Mouse (Mus musculus): ENCODE measurements around the gene Fbn1. TPM values are rescaled to one million over a fixed set of nuclear protein-coding genes. Genes with fewer than 3 reads are reported as not detected.

The Fbn1 gene
- polyA plus RNA-seq, 1 experiment from 2014 or later, result 12.3 TPM

DNA sequence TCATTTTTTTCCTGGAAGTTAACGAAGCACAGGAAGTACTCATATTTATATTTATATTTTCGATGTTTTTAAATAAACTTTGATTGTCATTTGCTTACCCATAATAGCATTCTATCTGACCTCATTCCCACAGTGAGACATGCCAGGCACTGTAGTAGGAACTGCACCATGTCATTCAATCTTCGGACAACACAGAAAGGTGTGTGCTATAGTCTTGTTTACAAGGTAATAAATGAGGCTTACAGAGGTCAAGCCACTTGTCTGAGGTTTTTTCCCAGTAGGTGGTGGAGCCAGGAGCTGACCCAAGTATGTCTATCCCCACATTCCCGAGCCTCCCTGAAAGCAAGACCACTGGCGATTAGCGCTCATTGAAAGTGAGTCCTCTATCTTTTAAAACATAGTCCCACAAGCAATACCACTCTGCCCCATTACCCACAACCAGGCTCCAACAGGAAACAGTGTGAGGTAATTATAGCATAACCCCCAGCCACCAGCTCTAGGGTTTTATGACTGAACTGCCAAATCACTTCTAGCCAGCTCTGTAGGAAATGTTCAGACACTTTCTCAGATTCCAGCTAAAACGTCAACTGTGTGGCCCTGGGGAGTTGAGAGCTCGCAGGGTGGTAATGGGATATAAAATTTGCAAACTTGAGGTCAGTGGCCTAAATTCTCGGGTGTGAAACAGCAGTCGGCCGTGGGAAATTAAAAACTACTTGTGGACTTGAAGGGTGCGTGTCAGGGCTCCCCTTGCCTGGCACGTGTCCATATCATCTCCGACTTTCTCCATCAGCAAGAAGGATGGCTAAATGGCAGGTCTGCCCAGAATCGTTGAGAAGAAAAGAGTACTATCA is 15.5 kb downstream of the Fbn1 start:
- Histone ChIP-seq H3K4me2 (replicated peaks; ENCODE audit: low read depth, low read length) (no peak overlapping the region), H3K4me3 (ENCODE audit: low read depth, low read length) (no peak overlapping the region), H3K9me3 (ENCODE audit: control insufficient read depth, low read length) (no peaks in the 10 kb centered on the region), H3K9ac (ENCODE audit: low read depth, low read length) (no peak overlapping the region), H3K27me3 (ENCODE audit: control insufficient read depth, insufficient read depth, low read length) (no peaks in the 10 kb centered on the region), H3K27ac (ENCODE audit: low read depth, low read length) (no peak overlapping the region), H3K36me3 (ENCODE audit: control insufficient read depth, insufficient read depth, low read length) (no peaks in the 10 kb centered on the region), H3K4me1 (replicated peaks; ENCODE audit: control insufficient read depth, insufficient read depth, low read length) (no peaks in the 10 kb centered on the region)
- DNase-seq (ENCODE audit: low spot score) (no peak), ATAC-seq (ENCODE audit: low FRiP score) (no peak)
- 80% methylated on average over 15 of the region's 15 CpGs for WGBS

DNA sequence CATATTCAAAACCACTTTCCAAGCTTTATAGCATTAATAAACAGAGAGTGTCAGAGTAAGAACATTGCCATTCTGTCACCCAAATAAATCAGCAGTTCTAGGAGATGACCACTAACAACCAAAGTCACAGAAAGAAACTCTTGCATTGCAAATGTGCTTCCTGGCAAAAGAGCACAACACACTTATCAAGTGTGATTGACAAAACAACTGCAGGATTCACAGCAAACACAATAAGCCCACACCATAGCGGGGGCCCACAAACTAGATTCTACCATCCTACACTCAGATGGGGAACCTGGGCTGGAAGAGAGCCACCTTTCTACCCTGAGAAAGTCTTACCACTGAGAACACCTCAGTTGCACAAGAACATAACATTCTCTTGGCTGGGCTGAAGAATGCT is 17.8 kb downstream of the Fbn1 start:
- no peak for DNase-seq (ENCODE audit: low spot score)
- ATAC-seq (ENCODE audit: low FRiP score), result no peak
- Histone ChIP-seq H3K27ac (ENCODE audit: low read depth, low read length) (no peak overlapping the region), H3K4me3 (ENCODE audit: low read depth, low read length) (no peak overlapping the region), H3K9me3 (ENCODE audit: control insufficient read depth, low read length) (no peaks in the 10 kb centered on the region), H3K27me3 (ENCODE audit: control insufficient read depth, insufficient read depth, low read length) (no peaks in the 10 kb centered on the region), H3K4me2 (replicated peaks; ENCODE audit: low read depth, low read length) (no peak overlapping the region), H3K4me1 (replicated peaks; ENCODE audit: control insufficient read depth, insufficient read depth, low read length) (no peaks in the 10 kb centered on the region), H3K36me3 (ENCODE audit: control insufficient read depth, insufficient read depth, low read length) (no peaks in the 10 kb centered on the region), H3K9ac (ENCODE audit: low read depth, low read length) (no peak overlapping the region)
- 96% methylated on average over 1 of the region's 1 CpGs for WGBS

DNA sequence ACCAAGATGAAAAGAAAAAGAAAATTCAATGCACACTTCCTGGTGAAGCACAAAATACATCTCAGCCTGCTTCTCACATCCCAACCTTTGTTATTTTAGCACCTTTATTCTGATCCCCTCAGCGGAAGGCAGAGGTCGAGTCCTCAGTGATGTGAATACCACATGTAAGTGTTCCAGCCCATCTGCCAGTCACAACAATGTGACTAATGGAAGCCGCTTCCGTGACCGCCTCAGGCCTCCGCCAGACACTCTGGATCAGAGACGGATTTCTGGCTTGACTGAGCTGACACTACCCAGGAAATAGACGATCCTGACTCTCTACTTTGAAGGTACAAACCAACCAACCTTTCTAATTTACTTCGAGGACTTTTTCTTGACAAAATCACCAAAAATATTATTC is 22.9 kb downstream of the Fbn1 start:
- no peak overlapping the region for H3K27ac ChIP-seq (ENCODE audit: low read depth, low read length)
- no peak for ATAC-seq (ENCODE audit: low FRiP score)
- no peak overlapping the region for H3K4me2 ChIP-seq (replicated peaks; ENCODE audit: low read depth, low read length)
- H3K9me3 ChIP-seq (ENCODE audit: control insufficient read depth, low read length), result no peaks in the 10 kb centered on the region
- no peak overlapping the region for H3K4me3 ChIP-seq (ENCODE audit: low read depth, low read length)
- no peaks in the 10 kb centered on the region for H3K36me3 ChIP-seq (ENCODE audit: control insufficient read depth, insufficient read depth, low read length)
- 75% methylated on average over 9 of the region's 9 CpGs for WGBS
- H3K9ac ChIP-seq (ENCODE audit: low read depth, low read length), result no peak overlapping the region
- H3K27me3 ChIP-seq (ENCODE audit: control insufficient read depth, insufficient read depth, low read length), result no peaks in the 10 kb centered on the region
- no peak for DNase-seq (ENCODE audit: low spot score)
- H3K4me1 ChIP-seq (replicated peaks; ENCODE audit: control insufficient read depth, insufficient read depth, low read length), result no peaks in the 10 kb centered on the region

DNA sequence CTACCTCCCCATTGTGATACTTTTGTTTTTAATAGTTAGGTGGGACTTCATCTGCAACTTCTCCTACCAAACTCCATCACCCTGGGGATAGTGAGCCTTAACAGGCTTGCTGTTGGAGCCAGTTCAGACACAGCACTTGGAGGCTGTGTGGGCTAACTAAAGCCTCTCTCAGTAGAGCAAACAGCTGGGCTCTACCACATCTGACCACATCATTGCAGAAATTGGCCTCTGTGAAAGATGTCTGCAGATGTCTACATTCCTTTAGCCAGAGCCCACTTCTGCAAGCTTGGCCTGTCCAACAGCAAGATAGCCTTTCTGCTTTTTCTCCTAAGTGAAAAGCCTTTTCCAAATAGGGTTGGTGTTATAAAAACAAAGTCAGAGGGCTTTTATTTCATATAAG is 23.6 kb downstream of the Fbn1 start:
- ATAC-seq (ENCODE audit: low FRiP score), result no peak
- H3K4me2 ChIP-seq (replicated peaks; ENCODE audit: low read depth, low read length), result no peak overlapping the region

DNA sequence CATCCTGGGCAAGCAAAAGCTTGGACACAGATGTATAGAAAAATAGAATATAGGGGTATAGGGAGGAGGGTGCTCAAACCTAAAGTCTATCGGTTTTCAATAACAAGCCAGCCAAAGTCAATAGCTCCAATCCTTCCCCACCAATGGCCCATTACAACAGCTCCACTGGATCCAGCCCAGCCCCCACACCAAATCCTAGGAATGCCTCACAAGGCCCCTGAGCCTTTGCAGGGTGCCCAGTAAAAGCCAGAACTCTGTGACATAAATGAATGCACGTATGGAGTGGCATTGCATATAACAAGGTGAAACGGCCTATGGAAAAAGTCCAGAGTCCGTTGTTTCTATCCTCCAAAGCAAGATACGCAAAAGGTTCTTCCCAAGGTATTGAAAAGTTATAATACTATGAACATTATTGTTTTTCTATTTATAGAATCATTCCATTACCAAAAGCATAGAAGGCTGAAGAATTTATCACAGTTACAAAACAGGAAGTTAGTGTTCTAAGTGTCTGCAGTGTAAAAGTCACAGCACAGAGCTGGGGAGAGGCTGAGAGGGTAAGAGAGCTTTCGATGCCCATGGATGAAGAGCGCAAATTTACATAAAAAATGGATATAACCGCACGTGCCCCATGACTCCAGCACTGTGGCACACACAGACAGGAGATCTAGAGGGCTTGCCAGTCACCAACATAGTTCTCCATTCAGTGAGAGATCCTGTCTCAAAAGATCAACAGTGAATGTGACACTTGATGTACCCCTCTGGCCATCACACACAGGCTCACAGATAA is 26.1 kb downstream of the Fbn1 start:
- H3K4me3 ChIP-seq (ENCODE audit: low read depth, low read length), result no peak overlapping the region
- DNase-seq (ENCODE audit: low spot score) (no peak), ATAC-seq (ENCODE audit: low FRiP score) (no peak)
- no peak overlapping the region for H3K4me2 ChIP-seq (replicated peaks; ENCODE audit: low read depth, low read length)
- H3K27me3 ChIP-seq (ENCODE audit: control insufficient read depth, insufficient read depth, low read length), result no peaks in the 10 kb centered on the region
- WGBS, result 90% methylated on average over 9 of the region's 9 CpGs
- no peaks in the 10 kb centered on the region for H3K9me3 ChIP-seq (ENCODE audit: control insufficient read depth, low read length)
- H3K27ac ChIP-seq (ENCODE audit: low read depth, low read length), result no peak overlapping the region
- no peaks in the 10 kb centered on the region for H3K4me1 ChIP-seq (replicated peaks; ENCODE audit: control insufficient read depth, insufficient read depth, low read length)
- H3K9ac ChIP-seq (ENCODE audit: low read depth, low read length), result no peak overlapping the region
- H3K36me3 ChIP-seq (ENCODE audit: control insufficient read depth, insufficient read depth, low read length), result no peaks in the 10 kb centered on the region

More for the DNA sequence above, 23.6 kb downstream of the Fbn1 start:
- no peak for DNase-seq (ENCODE audit: low spot score)
- no peaks in the 10 kb centered on the region for H3K36me3 ChIP-seq (ENCODE audit: control insufficient read depth, insufficient read depth, low read length)
- H3K4me1 ChIP-seq (replicated peaks; ENCODE audit: control insufficient read depth, insufficient read depth, low read length), result no peaks in the 10 kb centered on the region
- no peak overlapping the region for H3K4me3 ChIP-seq (ENCODE audit: low read depth, low read length)
- no peak overlapping the region for H3K9ac ChIP-seq (ENCODE audit: low read depth, low read length)
- no peaks in the 10 kb centered on the region for H3K27me3 ChIP-seq (ENCODE audit: control insufficient read depth, insufficient read depth, low read length)
- no peaks in the 10 kb centered on the region for H3K9me3 ChIP-seq (ENCODE audit: control insufficient read depth, low read length)
- no peak overlapping the region for H3K27ac ChIP-seq (ENCODE audit: low read depth, low read length)

DNA sequence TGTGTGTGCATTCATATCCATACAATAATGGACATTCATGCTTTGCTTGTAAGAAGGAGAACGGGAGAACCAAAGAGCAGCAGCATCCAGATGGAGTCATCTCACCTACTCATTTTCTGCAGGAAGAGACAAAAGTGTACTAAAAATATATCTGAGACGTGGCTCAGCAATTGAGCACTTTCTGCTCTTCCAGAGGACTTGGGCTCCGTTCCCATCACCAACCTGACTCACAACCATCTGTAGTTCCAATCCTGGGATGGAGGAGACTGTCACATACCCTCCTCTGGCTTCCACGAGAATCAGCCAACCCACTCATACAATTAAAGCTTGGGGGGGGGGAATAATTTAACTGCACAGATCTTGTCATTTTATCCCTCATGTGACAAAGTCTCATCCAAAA is 26.7 kb downstream of the Fbn1 start:
- Histone ChIP-seq H3K9me3 (ENCODE audit: control insufficient read depth, low read length) (no peaks in the 10 kb centered on the region), H3K4me3 (ENCODE audit: low read depth, low read length) (no peak overlapping the region), H3K4me1 (replicated peaks; ENCODE audit: control insufficient read depth, insufficient read depth, low read length) (no peaks in the 10 kb centered on the region), H3K9ac (ENCODE audit: low read depth, low read length) (no peak overlapping the region), H3K27ac (ENCODE audit: low read depth, low read length) (no peak overlapping the region), H3K36me3 (ENCODE audit: control insufficient read depth, insufficient read depth, low read length) (no peaks in the 10 kb centered on the region), H3K27me3 (ENCODE audit: control insufficient read depth, insufficient read depth, low read length) (no peaks in the 10 kb centered on the region), H3K4me2 (replicated peaks; ENCODE audit: low read depth, low read length) (no peak overlapping the region)
- WGBS, result 94% methylated on average over 4 of the region's 4 CpGs
- ATAC-seq (ENCODE audit: low FRiP score), result no peak
- no peak for DNase-seq (ENCODE audit: low spot score)

DNA sequence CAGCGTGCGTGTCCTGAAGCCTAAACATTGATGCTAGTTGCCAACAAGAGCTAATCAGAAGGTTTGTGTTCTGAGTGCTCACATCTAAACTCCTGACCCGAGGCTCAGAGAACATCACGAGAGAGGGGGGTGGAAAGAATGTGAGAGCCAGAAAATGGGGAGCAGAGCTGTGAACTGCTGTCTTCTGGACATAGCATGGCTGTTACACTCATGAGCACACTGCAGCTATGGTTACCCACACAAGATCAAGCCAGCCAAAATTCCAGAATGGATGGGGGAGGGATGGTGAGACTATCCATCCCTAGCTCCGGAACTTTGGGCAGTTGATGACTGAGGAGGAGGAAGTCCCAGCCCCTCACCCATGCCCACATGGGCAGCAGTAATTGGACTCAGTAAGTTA is 27.7 kb downstream of the Fbn1 start:
- ATAC-seq (ENCODE audit: low FRiP score) (no peak), DNase-seq (ENCODE audit: low spot score) (no peak)
- H3K9me3 ChIP-seq (ENCODE audit: control insufficient read depth, low read length), result no peaks in the 10 kb centered on the region
- H3K4me1 ChIP-seq (replicated peaks; ENCODE audit: control insufficient read depth, insufficient read depth, low read length), result no peaks in the 10 kb centered on the region
- no peak overlapping the region for H3K9ac ChIP-seq (ENCODE audit: low read depth, low read length)
- H3K4me3 ChIP-seq (ENCODE audit: low read depth, low read length), result no peak overlapping the region
- no peaks in the 10 kb centered on the region for H3K27me3 ChIP-seq (ENCODE audit: control insufficient read depth, insufficient read depth, low read length)
- H3K36me3 ChIP-seq (ENCODE audit: control insufficient read depth, insufficient read depth, low read length), result no peaks in the 10 kb centered on the region
- H3K4me2 ChIP-seq (replicated peaks; ENCODE audit: low read depth, low read length), result no peak overlapping the region
- 88% methylated on average over 5 of the region's 5 CpGs for WGBS
- H3K27ac ChIP-seq (ENCODE audit: low read depth, low read length), result no peak overlapping the region

DNA sequence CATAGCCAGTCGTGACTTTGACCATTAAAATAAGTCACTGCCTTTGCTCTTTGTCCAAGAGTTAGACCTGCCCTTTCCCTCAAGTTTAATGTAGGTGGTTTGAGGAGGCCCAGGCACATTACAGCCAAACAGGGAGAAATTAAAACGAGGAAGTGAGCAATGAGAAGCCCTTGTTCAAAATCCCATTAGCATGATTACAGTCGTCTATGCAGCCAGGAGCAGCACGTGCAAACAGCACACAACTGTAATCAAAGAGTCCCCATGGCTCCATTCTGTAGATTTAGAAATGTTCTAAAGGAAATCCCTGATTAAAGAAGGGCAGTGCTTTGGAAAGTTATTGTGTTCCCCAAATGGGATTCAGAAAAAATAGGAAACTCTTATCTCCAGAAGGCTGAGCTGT is 29.1 kb downstream of the Fbn1 start:
- H3K27me3 ChIP-seq (ENCODE audit: control insufficient read depth, insufficient read depth, low read length), result no peaks in the 10 kb centered on the region
- ATAC-seq (ENCODE audit: low FRiP score), result no peak
- H3K4me2 ChIP-seq (replicated peaks; ENCODE audit: low read depth, low read length), result no peak overlapping the region
- no peak overlapping the region for H3K4me3 ChIP-seq (ENCODE audit: low read depth, low read length)
- H3K4me1 ChIP-seq (replicated peaks; ENCODE audit: control insufficient read depth, insufficient read depth, low read length), result no peaks in the 10 kb centered on the region
- DNase-seq (ENCODE audit: low spot score), result no peak
- no peaks in the 10 kb centered on the region for H3K36me3 ChIP-seq (ENCODE audit: control insufficient read depth, insufficient read depth, low read length)
- H3K9ac ChIP-seq (ENCODE audit: low read depth, low read length), result no peak overlapping the region
- no peak overlapping the region for H3K27ac ChIP-seq (ENCODE audit: low read depth, low read length)
- H3K9me3 ChIP-seq (ENCODE audit: control insufficient read depth, low read length), result no peaks in the 10 kb centered on the region
- 68% methylated on average over 4 of the region's 4 CpGs for WGBS

DNA sequence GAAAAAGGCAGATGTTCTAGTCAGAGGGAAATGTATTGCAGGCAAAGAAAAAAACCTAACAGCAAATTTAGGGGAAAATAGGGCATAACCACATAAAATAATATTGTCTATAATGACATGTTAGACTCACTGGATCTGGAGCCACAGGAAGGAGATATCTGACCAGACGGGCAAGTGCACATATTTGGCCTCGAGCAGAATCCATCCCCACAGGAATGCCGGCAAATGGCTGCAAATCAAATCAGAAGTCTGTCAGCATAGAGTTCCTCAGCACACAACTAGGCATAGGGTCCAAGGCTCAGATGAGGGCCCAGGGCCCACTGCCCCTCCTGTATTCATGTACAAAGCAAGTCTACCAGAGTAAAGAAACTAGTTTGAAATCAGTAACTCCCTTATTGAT is 30.4 kb downstream of the Fbn1 start:
- no peak overlapping the region for H3K9ac ChIP-seq (ENCODE audit: low read depth, low read length)
- H3K27ac ChIP-seq (ENCODE audit: low read depth, low read length), result no peak overlapping the region
- no peak overlapping the region for H3K4me2 ChIP-seq (replicated peaks; ENCODE audit: low read depth, low read length)
- DNase-seq (ENCODE audit: low spot score) (no peak), ATAC-seq (ENCODE audit: low FRiP score) (no peak)
- no peaks in the 10 kb centered on the region for H3K27me3 ChIP-seq (ENCODE audit: control insufficient read depth, insufficient read depth, low read length)
- no peak overlapping the region for H3K4me3 ChIP-seq (ENCODE audit: low read depth, low read length)
- H3K9me3 ChIP-seq (ENCODE audit: control insufficient read depth, low read length), result no peaks in the 10 kb centered on the region
- 86% methylated on average over 3 of the region's 3 CpGs for WGBS
- no peaks in the 10 kb centered on the region for H3K36me3 ChIP-seq (ENCODE audit: control insufficient read depth, insufficient read depth, low read length)
- H3K4me1 ChIP-seq (replicated peaks; ENCODE audit: control insufficient read depth, insufficient read depth, low read length), result no peaks in the 10 kb centered on the region

All from hindbrain, embryonic 11.5 days (tissue).